Comparison of ENCODE assay signal across 17 mouse cellular contexts in the genomic region with DNA sequence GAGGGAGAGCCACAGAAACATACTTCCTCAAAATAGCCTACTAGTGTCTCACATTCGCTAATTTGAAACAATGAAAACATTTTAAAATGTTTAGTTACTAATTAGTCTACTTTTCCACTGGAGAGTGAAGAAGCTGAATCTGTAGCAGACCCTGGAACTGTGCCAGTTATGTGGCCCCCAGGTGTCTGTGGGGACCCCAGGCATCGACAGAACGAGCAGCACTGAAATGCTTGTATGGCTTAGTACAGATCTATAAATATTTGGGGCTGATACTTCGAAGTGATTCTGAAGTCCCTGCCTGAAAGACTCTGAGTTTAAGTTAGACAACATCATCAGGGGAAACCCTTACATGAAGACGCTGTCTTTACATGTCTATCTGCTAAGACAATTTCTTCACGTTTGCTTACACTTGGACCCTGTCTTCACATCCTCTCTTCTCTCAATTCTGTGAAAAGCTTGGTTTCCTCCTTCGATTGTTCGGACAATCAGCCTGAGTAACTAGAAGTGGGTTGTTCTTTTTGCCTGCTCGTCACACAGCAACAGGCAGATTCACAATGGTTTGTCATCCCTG.
"Had no signal": no experiment of that assay in that cellular context is flagged by ENCODE, and none has a peak within 500 bp of the region (broad histone marks: within the 10 kb centered on the region; RNA-seq: fewer than 3 reads in every experiment).

No protein-coding gene starts in this region.

- DNase-seq: kidney, adult 11 months; kidney, adult 8-10 months; kidney, postnatal 14 days; kidney, postnatal 4 days; left cerebral cortex, postnatal 4 days; lung, adult 2 months; retina, postnatal 1 day had no signal

- H3K27ac ChIP-seq: limb, embryonic 12.5 days; limb, embryonic 15.5 days; liver, embryonic 12.5 days; liver, embryonic 15.5 days; macrophage; midbrain, embryonic 12.5 days; midbrain, embryonic 15.5 days; neural tube, embryonic 12.5 days; neural tube, embryonic 15.5 days; stomach, embryonic 15.5 days had no signal

- H3K27me3 ChIP-seq: limb, embryonic 15.5 days; liver, embryonic 12.5 days; liver, embryonic 15.5 days; midbrain, embryonic 12.5 days; midbrain, embryonic 15.5 days; neural tube, embryonic 12.5 days; neural tube, embryonic 15.5 days; stomach, embryonic 15.5 days had no signal

- H3K4me1 ChIP-seq: liver, embryonic 12.5 days; liver, embryonic 15.5 days; midbrain, embryonic 12.5 days; midbrain, embryonic 15.5 days; neural tube, embryonic 12.5 days; neural tube, embryonic 15.5 days; stomach, embryonic 15.5 days had no signal

- ATAC-seq: liver, embryonic 12.5 days; midbrain, embryonic 15.5 days had no signal

- H3K4me3 ChIP-seq: limb, embryonic 12.5 days; limb, embryonic 15.5 days; liver, embryonic 12.5 days; liver, embryonic 15.5 days; midbrain, embryonic 12.5 days; midbrain, embryonic 15.5 days; neural tube, embryonic 12.5 days; neural tube, embryonic 15.5 days; stomach, embryonic 15.5 days had no signal

- H3K9ac ChIP-seq: limb, embryonic 12.5 days; limb, embryonic 15.5 days; liver, embryonic 12.5 days; liver, embryonic 15.5 days; midbrain, embryonic 12.5 days; midbrain, embryonic 15.5 days; neural tube, embryonic 12.5 days; neural tube, embryonic 15.5 days; stomach, embryonic 15.5 days had no signal

- H3K4me2 ChIP-seq: limb, embryonic 12.5 days; limb, embryonic 15.5 days; liver, embryonic 12.5 days; liver, embryonic 15.5 days; midbrain, embryonic 12.5 days; midbrain, embryonic 15.5 days; neural tube, embryonic 12.5 days; neural tube, embryonic 15.5 days; stomach, embryonic 15.5 days had no signal

- H3K36me3 ChIP-seq: limb, embryonic 12.5 days; limb, embryonic 15.5 days; liver, embryonic 12.5 days; liver, embryonic 15.5 days; midbrain, embryonic 12.5 days; midbrain, embryonic 15.5 days; neural tube, embryonic 12.5 days; neural tube, embryonic 15.5 days; stomach, embryonic 15.5 days had no signal

- H3K9me3 ChIP-seq: limb, embryonic 12.5 days; limb, embryonic 15.5 days; liver, embryonic 12.5 days; liver, embryonic 15.5 days; midbrain, embryonic 12.5 days; midbrain, embryonic 15.5 days; neural tube, embryonic 12.5 days; neural tube, embryonic 15.5 days; stomach, embryonic 15.5 days had no signal
